Comparison of ENCODE assay signal across 21 mouse cellular contexts in genomic region chr16:64889496-64889895, GRCm38 (mm10).
"Had no signal": no experiment of that assay in that cellular context is flagged by ENCODE, and none has a peak within 500 bp of the region (broad histone marks: within the 10 kb centered on the region; RNA-seq: fewer than 3 reads in every experiment).

No protein-coding gene starts in this region.

- H3K36me3 ChIP-seq: heart, embryonic 10.5 days; heart, embryonic 12.5 days; hindbrain, embryonic 10.5 days; hindbrain, embryonic 12.5 days; intestine, embryonic 15.5 days; limb, embryonic 10.5 days; limb, embryonic 12.5 days; liver, embryonic 13.5 days; liver, embryonic 15.5 days had no signal

- H3K27me3 ChIP-seq: heart, embryonic 12.5 days; hindbrain, embryonic 12.5 days; intestine, embryonic 15.5 days; limb, embryonic 12.5 days; liver, embryonic 13.5 days; liver, embryonic 15.5 days had no signal

- H3K4me1 ChIP-seq: hindbrain, embryonic 12.5 days; limb, embryonic 12.5 days; liver, embryonic 15.5 days had no signal

- H3K9me3 ChIP-seq: heart, embryonic 10.5 days; hindbrain, embryonic 12.5 days; intestine, embryonic 15.5 days; limb, embryonic 10.5 days; liver, embryonic 15.5 days had no signal

- H3K4me3 ChIP-seq: heart, embryonic 10.5 days; heart, embryonic 12.5 days; hindbrain, embryonic 10.5 days; hindbrain, embryonic 12.5 days; intestine, embryonic 15.5 days; layer of hippocampus, adult 2 months; left cerebral cortex, adult 2 months; limb, embryonic 10.5 days; limb, embryonic 12.5 days; liver, embryonic 13.5 days; liver, embryonic 15.5 days had no signal

- DNase-seq: gastrocnemius, postnatal 10 days; gastrocnemius, postnatal 25 days; heart, postnatal 10 days; heart, postnatal 4 days; kidney, adult 18-20 months; kidney, adult 8-10 months; kidney, postnatal 10 days; kidney, postnatal 25 days; kidney, postnatal 4 days; liver; liver, embryonic 13.5 days had no signal
